Mouse (Mus musculus): Measurements from ENCODE around the gene Pnpla2. TPM values are rescaled to one million over a fixed set of nuclear protein-coding genes. Genes with fewer than 3 reads are reported as not detected.
"Not testable (repeated sequence)": the region's sequence is repeated elsewhere in the genome, so short reads cannot be mapped to it uniquely, and the experiment has no call there.

Gene Pnpla2
- polyA plus RNA-seq, 1 experiment from 2014 or later = 19.1 TPM

- H3K4me2 ChIP-seq (replicated peaks) = peak overlapping the region; percentile 72; the same call in 1 of the 2 replicates
- no peaks in the 10 kb centered on the region for H3K9me3 ChIP-seq (replicated peaks)
- H3K27me3 ChIP-seq = no peaks in the 10 kb centered on the region
- ATAC-seq (ENCODE audit: low FRiP score) = no peak
- H3K36me3 ChIP-seq = peaks cover 22% of the 10 kb centered on the region
- peak overlapping the region; percentile 32 for H3K9ac ChIP-seq
- H3K27ac ChIP-seq = no peak overlapping the region
- peak overlapping the region; percentile 39; the same call in 1 of the 2 replicates for H3K4me3 ChIP-seq
- WGBS = 94% methylated on average over 13 of the region's 13 CpGs
- peaks cover 25% of the 10 kb centered on the region for H3K4me1 ChIP-seq
Measured at GRCm38 (mm10) chr7:141442199-141442598, 12.8 kb upstream of the Pnpla2 start.

- WGBS = 27% methylated on average over 12 of the region's 12 CpGs
- H3K9me3 ChIP-seq (replicated peaks) = no peaks in the 10 kb centered on the region
- peaks cover 24% of the 10 kb centered on the region for H3K4me1 ChIP-seq
- peak overlapping the region; percentile 72 for H3K4me2 ChIP-seq (replicated peaks)
- peak overlapping the region; percentile 55 for H3K9ac ChIP-seq
- no peak overlapping the region; the same call in 1 of the 2 replicates for H3K27ac ChIP-seq
- peak overlapping the region; percentile 39 for H3K4me3 ChIP-seq
- no peaks in the 10 kb centered on the region for H3K27me3 ChIP-seq
- peaks cover 20% of the 10 kb centered on the region for H3K36me3 ChIP-seq
- no peak for ATAC-seq (ENCODE audit: low FRiP score)
Measured at GRCm38 (mm10) chr7:141443081-141443821, 11.7 kb upstream of the Pnpla2 start.

GRCm38 (mm10) chr7:141443828-141444237, 11.2 kb upstream of the Pnpla2 start, which contains the start of gene Pidd1:
Gene Pidd1 (minus strand): TSS chr7:141444025.
- peaks cover 30% of the 10 kb centered on the region for H3K4me1 ChIP-seq
- no peak for ATAC-seq (ENCODE audit: low FRiP score)
- WGBS = under 1% methylated on average over 25 of the region's 25 CpGs
- peak within 1 kb of the TSS; percentile 39 for H3K4me3 ChIP-seq
- H3K36me3 ChIP-seq = peaks cover 20% of the 10 kb centered on the region
- no peaks in the 10 kb centered on the region for H3K27me3 ChIP-seq
- no peaks in the 10 kb centered on the region for H3K9me3 ChIP-seq (replicated peaks)
- peak within 1 kb of the TSS; percentile 72 for H3K4me2 ChIP-seq (replicated peaks)
- H3K9ac ChIP-seq = peak within 1 kb of the TSS; percentile 55
- H3K27ac ChIP-seq = no peak within 1 kb of the TSS; the same call in 1 of the 2 replicates

- not testable (repeated sequence) for H3K9me3 ChIP-seq (replicated peaks); ATAC-seq (ENCODE audit: low FRiP score); H3K27me3 ChIP-seq; H3K9ac ChIP-seq; H3K4me2 ChIP-seq (replicated peaks); H3K4me3 ChIP-seq; H3K27ac ChIP-seq
- 92% methylated on average over 3 of the region's 3 CpGs for WGBS
- Histone ChIP-seq H3K4me1 (peaks cover 32% of the 10 kb centered on the region), H3K36me3 (peaks cover 27% of the 10 kb centered on the region)
Measured at GRCm38 (mm10) chr7:141446374-141446773, 8.6 kb upstream of the Pnpla2 start.

- Histone ChIP-seq H3K4me2 (replicated peaks) (peak within 1 kb of the TSS; percentile 66), H3K27ac (peak within 1 kb of the TSS; percentile 87), H3K9me3 (replicated peaks) (no peaks in the 10 kb centered on the region), H3K27me3 (no peaks in the 10 kb centered on the region), H3K9ac (peak within 1 kb of the TSS; percentile 88), H3K4me1 (peaks cover 28% of the 10 kb centered on the region), H3K36me3 (peaks cover 35% of the 10 kb centered on the region), H3K4me3 (peak within 1 kb of the TSS; percentile 86)
- ATAC-seq (ENCODE audit: low FRiP score) = peak; percentile 93
- WGBS = 0% methylated on average over 60 of the region's 63 CpGs
Measured at GRCm38 (mm10) chr7:141447110-141447991, 7.6 kb upstream of the Pnpla2 start, which contains the start of gene Rplp2. Gene Rplp2 (plus strand): TSS chr7:141447370.

GRCm38 (mm10) chr7:141451928-141452327, 3.1 kb upstream of the Pnpla2 start:
- no peak overlapping the region for H3K27ac ChIP-seq
- ATAC-seq (ENCODE audit: low FRiP score) = no peak

GRCm38 (mm10) chr7:141453636-141454035, 1.4 kb upstream of the Pnpla2 start:
- no peak overlapping the region for H3K27ac ChIP-seq
- H3K9ac ChIP-seq = no peak overlapping the region
- no peaks in the 10 kb centered on the region for H3K9me3 ChIP-seq (replicated peaks)
- H3K4me2 ChIP-seq (replicated peaks) = no peak overlapping the region
- H3K4me3 ChIP-seq = no peak overlapping the region
- 83% methylated on average over 2 of the region's 2 CpGs for WGBS
- no peak for ATAC-seq (ENCODE audit: low FRiP score)
- peaks cover 35% of the 10 kb centered on the region for H3K36me3 ChIP-seq
- H3K4me1 ChIP-seq = peaks cover 21% of the 10 kb centered on the region
- peaks cover 17% of the 10 kb centered on the region for H3K27me3 ChIP-seq

More at GRCm38 (mm10) chr7:141451928-141452327, 3.1 kb upstream of the Pnpla2 start:
- H3K27me3 ChIP-seq = 0 out of 2 replicates have a peak, but pooled peaks cover 4% of the 10 kb centered on the region
- H3K4me3 ChIP-seq = no peak overlapping the region
- no peak overlapping the region for H3K4me2 ChIP-seq (replicated peaks)
- H3K4me1 ChIP-seq = peaks cover 27% of the 10 kb centered on the region
- no peak overlapping the region for H3K9ac ChIP-seq
- peaks cover 35% of the 10 kb centered on the region for H3K36me3 ChIP-seq
- no peaks in the 10 kb centered on the region for H3K9me3 ChIP-seq (replicated peaks)

GRCm38 (mm10) chr7:141455610-141456314, 764 bp downstream of the Pnpla2 start:
- ATAC-seq (ENCODE audit: low FRiP score) = peak; percentile 42
- H3K9ac ChIP-seq = peak overlapping the region; percentile 63
- peaks cover 17% of the 10 kb centered on the region for H3K4me1 ChIP-seq
- peaks cover 38% of the 10 kb centered on the region for H3K27me3 ChIP-seq
- H3K9me3 ChIP-seq (replicated peaks) = no peaks in the 10 kb centered on the region
- 2% methylated on average over 23 of the region's 23 CpGs for WGBS
- H3K4me3 ChIP-seq = peak overlapping the region; percentile 59
- H3K36me3 ChIP-seq = peaks cover 19% of the 10 kb centered on the region
- H3K27ac ChIP-seq = peak overlapping the region; percentile 52; the same call in 1 of the 2 replicates
- H3K4me2 ChIP-seq (replicated peaks) = peak overlapping the region; percentile 89

- WGBS = 95% methylated on average over 6 of the region's 6 CpGs
- H3K4me3 ChIP-seq = no peak overlapping the region
- no peak for ATAC-seq (ENCODE audit: low FRiP score)
Measured at GRCm38 (mm10) chr7:141456739-141457138, 1.7 kb downstream of the Pnpla2 start.

GRCm38 (mm10) chr7:141457236-141457635, 2.2 kb downstream of the Pnpla2 start:
- WGBS = 91% methylated on average over 14 of the region's 14 CpGs
- Histone ChIP-seq H3K9ac (no peak overlapping the region), H3K27me3 (peaks cover 53% of the 10 kb centered on the region), H3K27ac (no peak overlapping the region), H3K4me2 (replicated peaks) (no peak overlapping the region), H3K9me3 (replicated peaks) (no peaks in the 10 kb centered on the region), H3K4me1 (peaks cover 25% of the 10 kb centered on the region), H3K36me3 (peaks cover 4% of the 10 kb centered on the region; the same call in 1 of the 2 replicates), H3K4me3 (no peak overlapping the region)
- ATAC-seq (ENCODE audit: low FRiP score) = no peak

More at GRCm38 (mm10) chr7:141456739-141457138, 1.7 kb downstream of the Pnpla2 start:
- Histone ChIP-seq H3K27me3 (peaks cover 48% of the 10 kb centered on the region), H3K4me2 (replicated peaks) (no peak overlapping the region; the same call in 1 of the 2 replicates), H3K9me3 (replicated peaks) (no peaks in the 10 kb centered on the region), H3K27ac (no peak overlapping the region), H3K9ac (no peak overlapping the region), H3K36me3 (peaks cover 9% of the 10 kb centered on the region), H3K4me1 (peaks cover 20% of the 10 kb centered on the region)

GRCm38 (mm10) chr7:141457986-141458660, 3.1 kb downstream of the Pnpla2 start:
- ATAC-seq (ENCODE audit: low FRiP score) = no peak
- H3K4me1 ChIP-seq = peaks cover 27% of the 10 kb centered on the region

More at GRCm38 (mm10) chr7:141457986-141458660, 3.1 kb downstream of the Pnpla2 start:
- H3K9me3 ChIP-seq (replicated peaks) = no peaks in the 10 kb centered on the region
- H3K4me2 ChIP-seq (replicated peaks) = no peak overlapping the region
- H3K27ac ChIP-seq = no peak overlapping the region
- H3K4me3 ChIP-seq = no peak overlapping the region
- H3K36me3 ChIP-seq = peaks cover 4% of the 10 kb centered on the region; the same call in 1 of the 2 replicates
- H3K27me3 ChIP-seq = peaks cover 62% of the 10 kb centered on the region
- no peak overlapping the region for H3K9ac ChIP-seq
- WGBS = 77% methylated on average over 15 of the region's 15 CpGs

Data from hindbrain, embryonic 12.5 days (tissue).